Mouse (Mus musculus): Measurements from ENCODE around the gene Rdm1.
"Not testable (repeated sequence)": the region's sequence is repeated elsewhere in the genome, so short reads cannot be mapped to it uniquely, and the experiment has no call there.

Rdm1 gene

GRCm38 (mm10) chr11:101616948-101617767 lies 9.8 kb upstream of the Rdm1 start:
- no peak for DNase-seq (ENCODE audit: low read depth)

GRCm38 (mm10) chr11:101617849-101618248 lies 9.1 kb upstream of the Rdm1 start:
- peak; percentile 67 for DNase-seq (ENCODE audit: low read depth)

- DNase-seq (ENCODE audit: low read depth), result no peak
Measured at GRCm38 (mm10) chr11:101618596-101618995, 8.4 kb upstream of the Rdm1 start.

- DNase-seq (ENCODE audit: low read depth), result not testable (repeated sequence)
Measured at GRCm38 (mm10) chr11:101620022-101620655, 6.9 kb upstream of the Rdm1 start.

- DNase-seq (ENCODE audit: low read depth), result no peak
Measured at GRCm38 (mm10) chr11:101626649-101626994, 373 bp upstream of the Rdm1 start.

GRCm38 (mm10) chr11:101627857-101628559 lies 1.0 kb downstream of the Rdm1 start:
- DNase-seq (ENCODE audit: low read depth), result peak; percentile 91

- DNase-seq (ENCODE audit: low read depth), result not testable (repeated sequence)
Measured at GRCm38 (mm10) chr11:101628733-101629417, 1.9 kb downstream of the Rdm1 start.

GRCm38 (mm10) chr11:101635660-101636059 lies 8.7 kb downstream of the Rdm1 start:
- no peak for DNase-seq (ENCODE audit: low read depth)

- DNase-seq (ENCODE audit: low read depth), result no peak
Measured at GRCm38 (mm10) chr11:101639761-101640160, 12.8 kb downstream of the Rdm1 start.

- not testable (repeated sequence) for DNase-seq (ENCODE audit: low read depth)
Measured at GRCm38 (mm10) chr11:101640857-101641709, 14.1 kb downstream of the Rdm1 start.

- peak; percentile 53 for DNase-seq (ENCODE audit: low read depth)
Measured at GRCm38 (mm10) chr11:101641710-101642642, 15.0 kb downstream of the Rdm1 start.

GRCm38 (mm10) chr11:101642931-101643330 lies 15.9 kb downstream of the Rdm1 start:
- no peak for DNase-seq (ENCODE audit: low read depth)

- DNase-seq (ENCODE audit: low read depth), result no peak
Measured at GRCm38 (mm10) chr11:101644591-101644990, 17.6 kb downstream of the Rdm1 start.

GRCm38 (mm10) chr11:101645043-101645410 lies 18.0 kb downstream of the Rdm1 start:
- DNase-seq (ENCODE audit: low read depth), result not testable (repeated sequence)

GRCm38 (mm10) chr11:101645411-101646282 lies 18.7 kb downstream of the Rdm1 start:
- peak; percentile 47 for DNase-seq (ENCODE audit: low read depth)

- not testable (repeated sequence) for DNase-seq (ENCODE audit: low read depth)
Measured at GRCm38 (mm10) chr11:101646283-101646794, 19.3 kb downstream of the Rdm1 start.

- not testable (repeated sequence) for DNase-seq (ENCODE audit: low read depth)
Measured at GRCm38 (mm10) chr11:101647093-101647492, 20.1 kb downstream of the Rdm1 start.

- DNase-seq (ENCODE audit: low read depth), result no peak
Measured at GRCm38 (mm10) chr11:101656356-101656755, 29.4 kb downstream of the Rdm1 start.

- DNase-seq (ENCODE audit: low read depth), result no peak
Measured at GRCm38 (mm10) chr11:101657528-101657885, 30.5 kb downstream of the Rdm1 start.

All from c-Kit-positive CD71-positive TER-119-negative erythroid progenitor cells, embryonic 14.5 days (primary cell).